Mouse (Mus musculus): Measurements from ENCODE around the gene Tyw1.
"Not testable (repeated sequence)": the region's sequence is repeated elsewhere in the genome, so short reads cannot be mapped to it uniquely, and the experiment has no call there.

The Tyw1 gene

DNA sequence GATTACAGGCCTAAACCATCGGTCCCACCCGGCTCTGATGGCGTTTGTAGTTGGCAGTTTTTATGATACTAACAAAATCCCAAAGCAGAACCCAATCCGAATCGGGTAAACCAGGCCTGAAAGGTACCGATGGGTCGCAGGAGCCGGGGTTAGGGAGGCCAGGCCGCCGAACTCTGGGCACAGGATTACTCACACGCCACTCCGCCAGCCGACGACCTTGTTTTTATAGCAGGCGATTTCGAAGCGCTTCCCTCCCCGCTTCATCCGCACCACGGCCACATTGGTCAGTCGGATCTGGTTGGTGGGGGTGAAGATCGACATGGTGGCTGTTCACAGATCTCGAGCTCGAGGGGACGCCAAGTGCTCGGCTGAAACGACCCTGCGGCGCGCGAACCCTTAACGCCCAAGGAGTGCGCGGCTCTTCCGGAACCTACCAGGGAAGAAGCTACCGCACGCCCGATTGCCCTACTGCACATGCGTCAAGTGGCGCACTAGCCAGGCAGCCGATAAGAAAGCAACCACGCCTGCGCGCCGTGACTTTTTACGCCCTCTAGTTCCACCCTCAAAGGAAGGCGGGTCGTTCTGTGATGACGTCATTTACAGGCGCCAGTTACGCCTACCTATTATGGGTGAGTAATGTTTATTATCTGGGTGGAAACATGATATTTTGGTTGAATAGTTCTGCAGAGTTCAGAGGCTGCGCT, at the start of gene Tyw1, which contains the start of gene Sbds:
Gene Tyw1, plus strand, starts transcription at position 603 of the 704 bp plus-strand sequence.
Gene Sbds, minus strand, starts transcription at position 514 of the 704 bp plus-strand sequence.
- DNase-seq: peak; percentile 98

DNA sequence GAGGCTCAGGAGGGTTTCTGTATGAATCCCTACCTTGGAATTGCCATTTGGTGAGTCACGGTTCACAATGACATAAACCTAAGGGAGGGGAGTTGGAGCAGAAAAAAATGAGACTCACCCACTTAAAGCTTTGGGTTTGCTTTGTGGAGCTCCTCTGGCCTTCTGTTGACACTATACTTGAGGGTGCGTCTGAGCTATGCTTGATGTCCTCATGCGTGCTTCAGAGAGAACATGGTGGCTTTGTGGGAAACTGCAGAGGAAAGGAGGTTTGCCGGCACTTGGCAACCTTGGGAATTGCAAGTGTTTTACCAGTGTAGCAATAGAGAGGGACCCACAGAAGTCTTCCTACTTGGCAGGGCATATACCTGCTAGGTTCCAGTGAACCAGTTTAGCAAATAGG, 48.1 kb upstream of the Tyw1 start:
- DNase-seq: no peak

DNA sequence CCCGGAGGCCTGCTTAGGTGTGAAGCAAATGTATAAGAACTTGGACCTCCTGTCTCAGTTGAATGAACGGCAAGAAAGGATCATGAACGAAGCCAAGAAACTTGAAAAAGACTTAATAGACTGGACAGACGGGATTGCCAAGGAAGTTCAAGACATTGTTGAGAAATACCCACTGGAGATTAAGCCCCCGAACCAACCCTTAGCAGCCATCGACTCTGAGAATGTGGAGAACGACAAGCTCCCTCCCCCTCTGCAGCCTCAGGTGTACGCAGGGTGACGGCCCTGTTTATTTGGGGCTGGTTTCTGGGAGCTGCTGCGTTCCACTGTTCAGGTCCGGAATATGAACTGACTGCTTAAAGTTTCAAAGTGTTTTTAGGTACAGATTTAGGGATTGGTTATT, 42.5 kb upstream of the Tyw1 start:
- DNase-seq: no peak

DNA sequence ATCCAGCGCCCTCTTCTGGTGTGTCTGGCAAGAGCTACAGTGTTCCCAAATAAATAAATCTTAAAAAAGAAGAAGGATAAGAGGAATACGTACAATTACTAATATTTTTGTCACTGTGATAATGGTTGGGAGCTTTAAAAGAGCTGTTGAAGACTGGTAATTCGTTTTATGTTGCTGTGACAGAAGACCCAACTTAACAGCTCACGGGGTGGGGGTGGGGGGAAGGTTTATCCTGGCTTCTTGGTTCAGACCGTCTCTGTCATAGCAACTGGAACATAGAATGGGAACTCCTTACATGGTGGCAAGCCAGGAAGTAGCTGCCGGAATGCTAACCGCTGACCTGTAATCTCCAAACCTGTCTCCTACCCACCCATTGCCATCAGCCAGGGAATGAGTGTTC, 38.6 kb upstream of the Tyw1 start, which contains the start of gene Tmem248:
Gene Tmem248, plus strand, starts transcription at position 301 of the 400 bp plus-strand sequence.
- no peak for DNase-seq

DNA sequence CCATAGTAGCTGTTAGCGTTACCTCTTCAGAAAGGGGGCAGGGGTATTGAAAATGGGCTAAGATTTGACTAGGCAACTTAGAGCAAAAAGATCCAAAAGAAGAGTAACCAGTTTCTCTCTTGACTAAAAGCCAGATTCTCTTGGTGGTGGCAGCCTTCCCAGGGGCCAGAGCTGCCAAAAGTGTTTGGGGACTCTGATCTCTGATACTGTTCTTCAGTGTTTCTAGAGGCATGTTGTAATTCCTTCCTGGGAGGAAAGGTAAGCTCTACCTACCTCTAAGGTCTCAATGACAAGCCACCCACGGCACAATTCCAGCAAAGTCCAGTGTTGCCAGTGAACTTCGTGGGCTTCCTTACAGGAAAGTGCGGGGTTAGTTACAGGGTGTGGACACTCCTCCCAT, 38.0 kb upstream of the Tyw1 start:
- DNase-seq: no peak

DNA sequence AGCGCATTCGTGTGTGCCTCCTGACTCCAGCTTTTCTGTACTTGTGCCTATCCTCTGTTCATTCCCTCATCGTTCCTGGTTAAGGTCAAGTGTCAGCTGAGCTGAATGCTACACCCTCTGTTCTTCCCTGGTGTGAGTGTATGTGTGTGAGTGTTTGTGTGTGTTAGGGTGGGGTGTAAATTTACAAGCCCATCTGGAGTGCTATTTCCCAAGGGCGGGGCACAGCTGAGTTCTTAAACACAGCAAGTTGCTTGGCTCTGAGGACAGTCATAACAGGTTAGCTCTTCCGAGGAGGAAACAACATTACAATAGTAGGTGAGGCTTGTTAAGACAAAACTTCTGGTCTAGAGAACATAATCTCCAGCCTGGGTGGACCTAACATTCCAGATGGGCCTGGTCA, 37.1 kb upstream of the Tyw1 start:
- DNase-seq: no peak

DNA sequence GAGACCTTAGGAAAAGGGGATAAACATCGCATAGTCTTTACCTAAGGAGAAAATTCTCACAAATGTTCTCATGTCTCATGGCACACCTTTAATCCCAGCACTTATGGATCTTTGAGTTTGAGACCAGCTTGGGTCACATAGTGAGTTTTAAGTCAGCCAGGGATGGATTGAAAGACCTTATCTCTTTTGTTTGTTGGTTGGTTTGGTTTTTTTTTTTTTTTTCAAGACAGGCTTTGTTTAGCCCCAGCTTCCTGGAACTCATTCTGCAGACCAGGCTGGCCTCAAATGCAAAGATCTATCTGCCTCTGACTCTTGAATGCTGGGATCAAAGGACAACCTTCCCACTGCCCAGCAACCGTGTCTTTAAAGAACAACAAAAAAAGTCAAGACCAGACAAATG, 34.1 kb upstream of the Tyw1 start:
- no peak for DNase-seq

DNA sequence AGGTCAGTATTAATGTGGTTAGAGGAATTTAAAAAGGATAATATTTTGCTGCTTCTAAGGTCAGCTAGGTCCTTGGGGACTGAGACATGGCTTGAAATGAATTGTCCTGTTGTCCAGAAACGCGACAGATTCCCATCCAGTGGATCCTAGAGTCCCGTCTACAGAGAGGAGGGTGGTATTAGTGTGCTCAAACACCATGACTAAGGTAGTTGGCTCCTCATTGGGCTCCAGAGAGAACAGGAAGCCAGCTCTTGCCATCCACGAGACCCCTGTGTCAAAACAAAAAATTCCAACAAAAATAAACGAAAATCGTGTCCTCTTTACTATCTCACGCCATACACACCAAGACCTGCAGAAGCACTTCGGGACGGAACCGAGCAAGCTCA, 33.7 kb upstream of the Tyw1 start:
- DNase-seq: no peak

DNA sequence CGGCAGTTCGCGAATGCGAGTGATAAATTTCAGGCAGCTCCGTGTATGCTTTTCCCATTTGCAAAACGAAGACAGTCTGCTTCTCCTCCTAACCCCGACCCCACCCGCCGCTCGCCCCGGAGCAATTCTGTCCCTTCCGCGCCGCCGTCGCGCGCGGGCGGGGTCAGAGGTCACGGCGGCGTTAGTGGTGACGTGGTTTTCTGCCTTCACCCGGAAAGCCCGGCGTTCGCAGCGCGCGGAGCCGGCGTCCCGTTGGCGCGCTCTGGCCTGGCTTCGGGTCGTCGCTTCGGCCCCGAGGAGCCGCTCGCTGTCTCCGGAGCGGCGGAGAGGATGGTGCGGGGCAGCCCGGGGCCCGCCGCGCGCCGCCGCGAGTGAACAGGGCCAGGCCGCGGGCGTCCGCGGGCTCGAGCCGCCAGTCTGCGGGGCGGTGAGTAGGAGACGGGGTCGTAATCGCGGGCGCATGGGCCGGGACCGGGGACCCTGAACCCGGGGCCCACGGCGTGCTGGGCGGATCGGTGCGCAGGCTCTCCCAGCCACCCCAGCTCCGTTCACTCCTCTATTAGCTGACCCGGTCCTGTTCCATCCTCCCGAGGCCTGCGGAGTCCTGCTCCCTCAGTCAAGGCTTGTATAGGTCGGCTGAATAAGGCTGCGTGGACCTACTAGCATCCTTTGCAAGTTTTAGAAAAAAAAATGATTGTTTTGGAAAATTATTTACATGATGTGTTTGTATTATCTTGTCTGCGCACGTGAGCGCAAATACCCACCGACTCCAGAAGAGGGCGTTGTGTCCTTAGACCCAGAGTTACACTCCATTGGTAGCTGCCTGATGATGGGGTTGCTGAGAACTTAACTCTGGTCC, 33.0 kb upstream of the Tyw1 start:
- peak; percentile 94 for DNase-seq

DNA sequence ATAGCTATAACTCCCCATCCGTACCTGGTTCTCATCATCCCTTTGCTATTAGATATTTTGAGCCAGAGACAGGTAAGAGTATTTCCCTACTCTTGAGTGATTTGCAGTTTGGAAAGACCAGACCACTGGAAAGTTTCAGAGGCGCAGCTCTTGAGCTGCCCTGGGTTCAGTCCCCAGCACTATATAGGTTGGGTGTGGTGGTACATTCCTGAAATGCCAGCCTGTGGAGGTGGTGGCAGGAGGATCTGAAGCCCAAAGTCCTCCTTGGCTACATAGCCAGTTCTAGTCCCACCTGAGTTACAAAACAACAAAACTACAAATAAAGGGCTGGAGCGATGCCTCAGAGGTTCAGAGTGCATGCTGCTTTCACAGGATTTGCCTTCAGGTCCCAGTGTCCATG, 28.6 kb upstream of the Tyw1 start:
- DNase-seq: no peak

DNA sequence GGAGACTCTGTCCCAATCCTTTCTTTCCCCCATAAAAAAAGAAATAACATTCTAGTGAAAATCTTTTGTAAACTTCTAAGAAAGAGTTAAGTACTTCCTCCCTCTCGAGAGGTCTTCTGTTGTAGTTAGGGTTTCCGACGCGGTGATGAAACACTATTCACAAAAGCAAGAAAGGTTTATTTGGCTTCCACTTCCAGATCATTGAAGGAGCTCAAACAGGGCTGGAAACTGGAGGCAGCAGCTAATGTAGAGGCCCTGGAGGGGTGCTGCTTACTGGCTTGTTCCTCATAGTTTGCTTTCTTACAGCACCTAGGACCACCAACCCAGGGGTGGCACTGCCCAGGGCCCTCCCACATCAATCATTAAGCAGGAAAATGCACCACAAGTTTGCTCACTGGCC, 27.3 kb upstream of the Tyw1 start:
- no peak for DNase-seq

DNA sequence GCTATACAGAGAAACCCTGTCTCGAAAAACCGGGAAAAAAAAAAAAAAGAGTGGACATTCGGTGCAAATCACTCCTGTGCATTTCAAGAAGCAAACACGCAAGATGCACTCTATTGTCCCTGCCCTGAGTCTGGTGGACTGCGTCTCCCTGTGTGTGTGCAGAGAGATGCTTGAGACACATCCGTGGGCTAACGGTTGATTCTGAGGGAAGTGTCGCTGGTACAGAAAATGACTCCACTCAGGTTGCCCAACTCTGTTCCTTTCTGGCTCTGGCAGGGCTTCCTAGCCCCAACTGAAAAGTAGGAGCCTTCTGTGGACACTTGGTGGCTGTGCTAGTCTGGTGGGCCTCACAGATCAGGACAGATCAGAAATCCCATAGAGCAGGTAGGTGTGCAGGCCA, 19.1 kb upstream of the Tyw1 start:
- no peak for DNase-seq

DNA sequence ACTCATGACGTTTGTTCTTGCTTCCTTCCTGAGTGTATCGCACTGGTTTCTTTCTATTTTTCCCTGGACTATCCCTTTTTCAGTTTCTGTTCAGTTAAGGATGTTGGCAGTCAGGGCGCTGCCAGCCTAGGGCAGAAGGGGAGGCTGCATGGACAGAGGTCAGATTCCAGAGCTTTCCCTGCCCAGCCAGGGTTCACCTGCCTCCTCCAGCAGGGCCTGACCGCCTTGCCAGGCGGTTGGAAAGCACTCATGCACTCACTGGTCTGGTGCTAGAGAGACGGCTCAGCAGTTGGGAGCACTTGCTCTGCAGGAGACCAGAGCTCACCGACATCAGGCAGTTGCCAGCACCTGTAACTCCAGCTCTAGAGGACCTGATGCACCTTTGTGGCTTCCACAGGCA, 16.2 kb upstream of the Tyw1 start:
- DNase-seq: no peak

DNA sequence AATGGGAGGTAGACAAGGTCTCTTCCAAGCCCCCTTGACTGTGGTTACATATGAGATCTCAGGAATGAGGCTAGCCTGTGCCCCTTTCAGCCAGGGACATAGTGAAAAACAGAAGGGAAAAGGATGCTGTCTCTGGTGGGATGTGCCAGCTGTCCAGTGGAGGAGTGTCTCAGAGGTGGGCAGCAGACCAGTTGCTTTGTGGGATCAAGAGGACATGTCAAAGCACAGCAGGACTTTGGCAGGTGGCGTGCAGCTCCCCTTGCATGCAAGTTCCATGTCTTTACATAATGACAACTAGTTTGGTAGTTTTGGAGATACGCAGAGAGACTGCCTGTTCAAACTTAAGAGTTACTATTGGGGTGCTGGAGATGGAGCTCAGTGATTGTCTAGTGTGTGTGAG, 15.6 kb upstream of the Tyw1 start:
- no peak for DNase-seq

DNA sequence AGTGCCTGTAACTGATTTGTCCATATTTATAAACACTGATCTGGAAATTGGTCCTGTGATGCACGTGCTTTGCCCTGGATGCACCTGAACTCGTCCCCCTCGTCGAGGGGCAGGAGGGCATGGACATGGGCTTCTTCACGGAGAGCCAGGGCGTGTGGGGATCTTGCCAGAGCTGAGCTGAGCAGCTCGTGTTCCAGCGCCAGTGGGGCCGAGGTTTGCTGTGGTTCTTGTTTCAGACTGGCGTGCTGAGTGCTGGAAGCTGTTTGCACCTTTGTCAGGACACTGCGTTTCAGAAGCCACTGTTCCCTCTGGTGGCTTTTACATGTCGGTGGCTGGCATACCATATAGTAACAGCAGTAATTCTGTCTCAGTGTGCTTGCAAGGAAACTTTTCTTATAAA, 14.0 kb upstream of the Tyw1 start:
- no peak for DNase-seq

DNA sequence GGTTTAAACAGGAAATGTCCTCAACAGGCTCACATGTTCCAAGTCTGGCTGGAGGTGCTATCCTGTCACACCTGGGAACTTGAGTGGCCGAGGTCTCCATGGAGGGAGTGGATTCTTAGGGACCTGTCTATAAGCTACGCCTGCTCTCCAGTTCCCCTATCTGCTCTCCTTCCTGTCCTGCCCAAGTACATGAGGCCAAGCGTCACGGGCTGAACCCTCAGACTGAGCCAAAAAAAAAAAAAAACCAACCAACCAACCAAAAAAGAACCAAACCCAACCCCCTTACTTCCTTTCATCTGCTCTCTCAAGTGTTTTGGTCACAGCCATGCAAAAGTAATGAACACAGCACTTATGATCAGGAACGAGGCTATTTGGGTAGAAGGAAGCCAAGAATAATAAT, 7.6 kb upstream of the Tyw1 start:
- no peak for DNase-seq

DNA sequence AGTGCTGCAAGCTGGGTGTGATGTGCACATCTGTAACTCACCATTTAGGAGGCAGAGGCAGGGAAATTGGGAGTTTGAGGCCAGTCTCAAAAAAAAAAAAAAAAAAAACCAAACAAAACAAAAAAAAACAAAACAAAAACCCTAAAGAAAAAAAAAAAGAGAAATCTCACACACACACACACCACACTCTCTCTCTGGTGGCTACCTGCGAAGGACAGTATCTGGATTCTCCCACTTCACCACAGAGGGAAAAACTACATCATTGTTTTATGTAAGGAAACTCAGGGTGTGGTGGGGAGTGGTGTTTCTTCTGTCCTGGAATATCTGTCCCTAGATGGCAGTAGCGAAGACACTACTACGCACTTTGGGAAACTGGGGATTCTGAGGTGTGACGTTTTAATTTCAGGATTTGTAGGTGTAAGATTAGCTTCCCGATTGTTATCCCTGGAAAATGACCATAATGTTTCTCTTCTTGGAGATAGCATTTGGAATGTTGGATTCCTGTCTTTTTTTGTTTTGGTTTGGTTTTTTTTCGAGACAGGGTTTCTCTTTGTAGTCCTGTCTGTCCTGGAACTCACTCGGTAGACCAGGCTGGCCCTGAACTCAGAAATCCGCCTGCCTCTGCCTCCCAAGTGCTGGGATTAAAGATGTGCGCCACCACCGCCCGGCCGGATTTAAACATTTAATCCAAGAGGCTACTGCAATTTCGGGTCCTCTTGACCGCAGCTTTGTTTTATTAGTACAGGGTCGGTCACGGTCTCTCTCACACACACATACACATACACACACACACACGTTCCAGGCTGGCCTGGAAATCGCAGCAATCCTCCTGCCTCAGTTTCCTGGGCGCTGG, 1.0 kb upstream of the Tyw1 start:
- peak; percentile 39 for DNase-seq

DNA sequence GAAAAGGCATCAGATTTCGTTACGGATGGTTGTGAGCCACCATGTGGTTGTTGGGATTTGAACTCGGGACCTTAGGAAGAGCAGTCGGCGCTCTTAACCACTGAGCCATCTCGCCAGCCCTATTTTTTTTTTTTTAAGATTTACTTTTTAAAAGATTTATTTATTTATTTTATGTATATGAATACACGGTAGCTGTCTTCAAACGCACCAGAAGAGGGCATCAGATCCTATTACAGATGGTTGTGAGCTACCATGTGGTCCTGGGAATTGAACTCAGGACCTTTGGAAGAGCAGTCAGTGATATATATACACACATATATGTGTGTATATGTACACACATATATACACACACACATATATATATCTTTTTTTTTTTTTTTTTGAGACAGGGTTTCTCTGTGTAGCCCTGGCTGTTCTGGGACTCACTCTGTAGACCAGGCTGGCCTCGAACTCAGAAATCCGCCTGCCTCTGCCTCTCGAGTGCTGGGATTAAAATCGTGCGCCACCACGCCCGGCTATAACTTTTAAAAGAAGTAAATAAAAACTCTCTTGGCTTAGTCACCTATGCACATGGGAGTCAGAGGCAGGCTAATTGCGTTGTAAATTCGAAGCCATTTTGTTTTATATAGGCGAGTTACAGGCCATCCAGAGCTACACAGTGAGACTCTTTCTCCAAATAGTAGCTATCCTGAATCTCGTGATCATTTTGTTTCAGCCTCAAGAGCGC, 543 bp downstream of the Tyw1 start:
- DNase-seq: not testable (repeated sequence)

DNA sequence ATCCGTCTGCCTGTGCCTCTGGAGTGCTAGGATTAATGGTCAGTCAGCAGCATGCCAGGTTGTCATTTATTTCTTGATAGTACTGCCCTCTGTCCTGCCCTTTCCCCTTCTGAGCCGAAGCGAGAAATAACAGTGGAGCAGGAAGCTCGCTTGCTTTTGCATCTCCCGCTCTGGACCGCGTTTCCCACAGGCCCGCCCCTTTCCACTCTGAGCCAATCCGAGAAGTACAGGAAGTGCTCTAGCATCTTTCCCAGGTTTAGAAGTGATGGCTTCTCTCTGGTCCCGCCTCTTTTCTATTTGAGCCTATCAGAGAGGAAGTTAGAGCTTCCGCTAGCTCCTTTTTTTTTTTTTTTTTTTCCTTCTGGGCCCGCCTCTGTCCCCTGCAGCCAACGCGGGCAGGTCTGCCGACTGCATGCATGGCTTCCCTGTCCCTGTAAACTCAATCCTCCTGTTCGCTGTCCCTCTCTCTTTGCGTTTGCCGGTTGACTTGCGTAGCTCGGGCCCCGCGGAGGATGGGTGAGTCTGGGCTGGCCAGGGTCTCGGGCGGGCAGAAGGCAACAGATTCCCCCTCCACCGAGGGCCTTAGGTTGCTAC, 1.4 kb downstream of the Tyw1 start:
- peak; percentile 96 for DNase-seq

DNA sequence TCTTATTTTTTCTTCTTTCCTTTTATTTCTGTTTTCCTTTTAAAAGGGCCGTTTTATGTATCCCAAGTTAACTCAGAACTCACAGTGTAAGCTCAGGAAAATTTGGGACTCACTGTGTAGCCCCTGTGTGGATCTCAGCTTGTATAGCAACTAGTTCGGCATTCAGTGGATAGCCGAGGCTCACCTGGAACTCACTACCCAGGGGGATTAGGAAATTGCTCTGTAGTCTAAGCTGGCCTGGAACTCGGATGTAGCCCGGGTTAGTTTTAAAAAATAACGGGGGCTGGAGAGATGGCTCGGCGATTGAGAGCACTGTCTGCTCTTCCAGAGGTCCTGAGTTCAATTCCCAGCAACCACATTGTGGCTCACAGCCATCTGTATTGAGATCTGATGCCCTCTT, 1.9 kb downstream of the Tyw1 start:
- DNase-seq: no peak

DNA sequence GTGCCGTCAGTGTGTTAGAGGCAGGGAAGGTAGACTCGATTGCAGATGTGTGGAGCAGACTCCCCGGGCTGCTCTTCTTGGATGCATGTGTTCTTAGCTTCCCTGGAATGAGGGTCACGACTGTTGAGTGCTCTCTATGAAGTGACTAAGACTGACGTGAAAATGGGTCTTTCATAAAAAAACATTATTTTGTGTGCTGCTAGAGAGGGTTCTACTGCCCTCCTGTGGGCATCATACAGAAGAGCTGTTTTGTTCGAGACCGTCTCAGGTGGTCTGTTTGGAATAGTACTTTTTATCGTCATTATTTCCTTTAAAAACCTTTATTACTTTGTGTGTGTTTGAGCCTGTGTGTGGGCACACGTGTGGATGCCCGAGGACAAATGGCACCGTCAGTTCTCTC, 8.0 kb downstream of the Tyw1 start:
- DNase-seq: no peak

DNA sequence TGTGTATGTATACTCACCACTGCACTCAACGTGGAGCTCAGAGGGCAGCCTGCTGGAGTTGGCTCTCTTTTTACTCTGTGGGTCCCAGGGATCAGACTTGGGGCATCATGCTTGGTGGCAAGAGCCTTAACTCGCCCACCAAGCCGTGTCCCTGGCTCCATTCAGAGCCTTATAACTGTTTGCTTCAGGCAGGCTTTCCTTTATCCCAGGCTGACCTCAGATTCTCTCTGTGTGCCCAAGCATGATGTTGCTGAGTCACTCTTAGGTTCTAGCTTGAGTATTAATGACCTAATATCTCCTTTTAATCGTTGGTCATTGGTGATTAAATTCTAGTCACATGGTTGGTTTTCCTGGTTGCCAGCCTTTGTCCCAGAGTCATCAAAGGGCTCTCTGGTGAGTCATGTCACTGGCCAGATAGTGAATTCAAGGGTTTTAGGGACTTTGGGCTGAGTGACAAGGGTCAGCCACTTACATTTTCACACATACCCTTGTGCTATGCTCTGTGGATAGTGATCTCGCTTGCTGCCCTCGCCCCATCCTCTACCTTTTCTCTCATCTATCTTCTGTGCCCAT, 9.1 kb downstream of the Tyw1 start:
- DNase-seq: no peak

Measured in right cerebral cortex, adult 18-20 months (tissue).